Mouse (Mus musculus): ENCODE measurements around the gene Olfr937. TPM values are rescaled to one million over a fixed set of nuclear protein-coding genes. Genes with fewer than 3 reads are reported as not detected.

The Olfr937 gene
- not detected in 2 replicates for polyA plus RNA-seq (2016; fragmentation: Nextera tagmentation; extraction: Ambion mirVana)

- H3K9me3 ChIP-seq: no peaks in the 10 kb centered on the region
- no peak within 1 kb of the TSS for H3K4me2 ChIP-seq (replicated peaks)
- H3K9ac ChIP-seq: no peak within 1 kb of the TSS
- H3K27ac ChIP-seq: no peak within 1 kb of the TSS
- H3K4me1 ChIP-seq: no peaks in the 10 kb centered on the region
- WGBS: 86% methylated on average over 1 of the region's 1 CpGs
- H3K36me3 ChIP-seq: no peaks in the 10 kb centered on the region
- no peak for ATAC-seq (ENCODE audit: low FRiP score, low read depth)
- H3K4me3 ChIP-seq: no peak within 1 kb of the TSS
- no peaks in the 10 kb centered on the region for H3K27me3 ChIP-seq (replicated peaks)
Observed at GRCm38 (mm10) chr9:39064851-39065250, at the start of gene Olfr937. Gene Olfr937 (minus strand): TSS chr9:39064951.

- 88% methylated on average over 2 of the region's 2 CpGs for WGBS
- Histone ChIP-seq H3K4me1 (no peaks in the 10 kb centered on the region), H3K27ac (no peak within 1 kb of the TSS), H3K4me3 (no peak within 1 kb of the TSS), H3K4me2 (replicated peaks) (no peak within 1 kb of the TSS), H3K27me3 (replicated peaks) (no peaks in the 10 kb centered on the region), H3K9me3 (no peaks in the 10 kb centered on the region), H3K36me3 (no peaks in the 10 kb centered on the region), H3K9ac (no peak within 1 kb of the TSS)
- no peak for ATAC-seq (ENCODE audit: low FRiP score, low read depth)
Observed at GRCm38 (mm10) chr9:39078787-39079186, 14.0 kb upstream of the Olfr937 start, which contains the start of gene Olfr938. Gene Olfr938 (minus strand): TSS chr9:39078887.

DNA sequence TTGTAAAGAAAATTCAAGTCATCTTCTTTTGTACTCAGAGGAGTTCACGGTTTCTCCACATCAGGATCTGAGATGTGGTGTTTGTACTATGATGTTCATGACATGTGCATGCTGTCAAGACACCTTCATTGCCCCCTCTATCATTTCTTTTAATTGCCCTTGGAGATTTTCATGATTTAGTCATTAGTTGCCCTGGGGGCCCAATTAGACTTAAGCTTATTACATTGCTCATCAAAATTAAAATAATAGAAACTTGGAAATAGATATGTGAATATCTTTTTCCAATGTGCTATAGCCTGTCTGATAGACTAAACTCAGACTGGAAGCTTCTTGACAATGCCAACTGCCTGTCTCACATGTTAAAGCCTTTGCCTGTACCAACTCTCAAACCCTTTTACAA lies 41.5 kb downstream of the Olfr937 start, which contains the start of gene Olfr146:
Olfr146 (minus strand) TSS at position 101 of the 400 bp plus-strand sequence.
- Histone ChIP-seq H3K9me3 (no peaks in the 10 kb centered on the region), H3K9ac (no peak within 1 kb of the TSS), H3K4me2 (replicated peaks) (no peak within 1 kb of the TSS), H3K36me3 (no peaks in the 10 kb centered on the region), H3K27ac (no peak within 1 kb of the TSS), H3K4me1 (no peaks in the 10 kb centered on the region), H3K4me3 (no peak within 1 kb of the TSS), H3K27me3 (replicated peaks) (no peaks in the 10 kb centered on the region)
- WGBS: 90% methylated on average over 1 of the region's 1 CpGs
- no peak for ATAC-seq (ENCODE audit: low FRiP score, low read depth)

Small RNA genes within 50 kb of the gene (microRNA-seq; reads per million reads assigned to microRNA genes)
- gene Gm25032 (not detected), gene Gm25529 (not detected)

Other genes starting within 250 kb of the Olfr937 start
- gene Olfr923, start 238.4 kb downstream of the Olfr937 start, polyA plus RNA-seq (2016; fragmentation: Nextera tagmentation; extraction: Ambion mirVana): not detected in 2 replicates
- not detected in 2 replicates for gene Olfr924, start 220.5 kb downstream of the Olfr937 start, polyA plus RNA-seq (2016; fragmentation: Nextera tagmentation; extraction: Ambion mirVana)
- not detected in 2 replicates for gene Olfr26, start 209.9 kb downstream of the Olfr937 start, polyA plus RNA-seq (2016; fragmentation: Nextera tagmentation; extraction: Ambion mirVana)
- not detected in 2 replicates for gene Olfr926, start 187.8 kb downstream of the Olfr937 start, polyA plus RNA-seq (2016; fragmentation: Nextera tagmentation; extraction: Ambion mirVana)
- not detected in 2 replicates for gene Olfr930, start 135.1 kb downstream of the Olfr937 start, polyA plus RNA-seq (2016; fragmentation: Nextera tagmentation; extraction: Ambion mirVana)
- not detected in 2 replicates for gene Olfr933, start 92.6 kb downstream of the Olfr937 start, polyA plus RNA-seq (2016; fragmentation: Nextera tagmentation; extraction: Ambion mirVana)
- gene Olfr934, start 76.6 kb downstream of the Olfr937 start, polyA plus RNA-seq (2016; fragmentation: Nextera tagmentation; extraction: Ambion mirVana): not detected in 2 replicates
- gene Olfr935, start 65.3 kb downstream of the Olfr937 start, polyA plus RNA-seq (2016; fragmentation: Nextera tagmentation; extraction: Ambion mirVana): not detected in 2 replicates
- not detected in 2 replicates for gene Olfr146, start 41.6 kb downstream of the Olfr937 start, polyA plus RNA-seq (2016; fragmentation: Nextera tagmentation; extraction: Ambion mirVana)
- not detected in 2 replicates for gene Olfr938, start 13.9 kb upstream of the Olfr937 start, polyA plus RNA-seq (2016; fragmentation: Nextera tagmentation; extraction: Ambion mirVana)
- gene Olfr27, start 63.2 kb upstream of the Olfr937 start, polyA plus RNA-seq (2016; fragmentation: Nextera tagmentation; extraction: Ambion mirVana): not detected in 2 replicates
- gene Olfr943, start 101.4 kb upstream of the Olfr937 start, polyA plus RNA-seq (2016; fragmentation: Nextera tagmentation; extraction: Ambion mirVana): not detected in 2 replicates
- gene Olfr944, start 137.0 kb upstream of the Olfr937 start, polyA plus RNA-seq (2016; fragmentation: Nextera tagmentation; extraction: Ambion mirVana): not detected in 2 replicates
- not detected in 2 replicates for gene Olfr1537, start 185.0 kb upstream of the Olfr937 start, polyA plus RNA-seq (2016; fragmentation: Nextera tagmentation; extraction: Ambion mirVana)
- not detected in 2 replicates for gene Olfr945, start 211.9 kb upstream of the Olfr937 start, polyA plus RNA-seq (2016; fragmentation: Nextera tagmentation; extraction: Ambion mirVana)

Data from neural tube, embryonic 12.5 days (tissue).